Mouse (Mus musculus) T-cell, adult 2 months (primary cell): ENCODE data around the gene Vmn1r37.
"Not testable (repeated sequence)": the region's sequence is repeated elsewhere in the genome, so short reads cannot be mapped to it uniquely, and the experiment has no call there.

Source experiments
- DNase-seq: peaks from one replicate; pipeline ENCODE4 v3.0.0; 2022; ENCODE audit warnings: low spot score

Gene Vmn1r37

DNA sequence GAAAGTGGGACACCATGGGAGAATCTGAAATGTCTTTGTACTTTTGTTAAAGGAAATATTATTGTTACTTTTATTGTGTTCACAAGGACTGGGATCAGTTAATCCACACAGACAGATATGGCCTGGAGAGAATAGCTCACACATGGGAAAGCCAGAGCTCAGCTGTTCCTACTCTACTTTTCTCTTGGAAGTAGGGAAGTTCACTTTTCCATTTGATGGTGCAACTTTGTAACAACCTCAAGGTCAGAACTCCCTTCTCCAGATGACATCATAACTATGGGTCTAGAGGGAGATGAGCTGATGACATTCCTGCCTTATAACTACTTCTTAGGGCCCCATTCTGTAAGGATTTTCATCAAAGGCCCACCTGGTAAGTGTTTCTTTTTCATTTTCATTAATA, at the start of gene Vmn1r37:
Gene Vmn1r37 (plus strand): TSS at position 301 of the 400 bp plus-strand sequence.
- not testable (repeated sequence) for DNase-seq

DNA sequence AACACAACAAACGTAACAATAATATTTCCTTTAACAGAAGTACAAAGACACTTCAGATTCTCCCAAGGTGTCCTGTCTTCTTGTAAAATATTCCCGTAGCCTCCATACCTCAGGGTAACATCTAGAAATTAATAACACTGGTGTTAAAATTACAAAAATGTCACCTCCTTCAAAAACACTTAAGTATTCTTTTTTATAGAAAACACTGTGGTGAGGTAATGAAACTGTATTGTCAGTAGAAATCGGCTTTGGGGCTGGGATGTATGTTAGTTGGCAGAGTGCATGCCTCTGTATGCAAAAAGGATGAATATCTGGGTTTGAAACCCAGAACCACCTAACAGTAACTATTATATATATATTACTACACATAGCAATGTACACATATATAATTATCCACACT, 43.4 kb upstream of the Vmn1r37 start, which contains the start of gene Vmn1r35:
Gene Vmn1r35 (minus strand): TSS at position 101 of the 400 bp plus-strand sequence.
- no peak for DNase-seq

DNA sequence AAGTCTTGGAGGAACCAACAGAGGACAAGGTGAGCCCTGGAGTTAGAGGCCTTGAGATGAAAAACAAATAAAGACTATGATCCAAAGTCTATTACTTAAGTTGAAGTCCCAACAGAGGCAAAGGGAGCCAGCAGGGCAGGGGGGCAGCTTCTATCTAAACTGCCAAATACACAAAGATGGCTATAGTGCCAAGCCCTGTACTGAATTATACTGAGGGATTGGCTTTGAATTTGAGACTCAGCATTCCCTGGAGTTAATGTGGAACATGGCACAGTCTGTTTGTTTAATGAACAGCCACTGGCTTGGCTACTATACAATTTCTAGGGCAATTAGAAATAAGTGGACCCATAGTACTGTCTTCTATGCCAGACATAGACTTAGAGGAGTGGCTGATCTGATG, 20.3 kb upstream of the Vmn1r37 start:
- no peak for DNase-seq

DNA sequence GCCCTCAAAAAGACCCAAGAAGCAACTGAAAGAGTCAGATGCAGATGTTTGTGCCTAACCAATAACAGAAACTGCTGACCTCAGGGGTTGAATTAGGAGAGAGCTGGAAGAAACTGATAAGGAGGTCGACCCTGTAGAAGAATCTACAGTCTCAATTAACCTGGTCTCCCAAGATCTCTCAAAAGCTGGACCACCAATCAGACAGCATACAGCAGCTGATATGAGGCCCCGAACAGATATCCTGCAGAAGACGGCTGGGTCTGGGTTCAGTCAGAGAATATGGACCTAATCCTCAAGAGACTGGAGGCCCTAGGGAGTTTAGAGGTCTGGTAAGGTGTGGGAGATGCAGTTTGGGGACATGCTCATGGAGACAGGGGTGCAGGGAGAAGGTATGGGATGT, 15.3 kb upstream of the Vmn1r37 start:
- DNase-seq = no peak

DNA sequence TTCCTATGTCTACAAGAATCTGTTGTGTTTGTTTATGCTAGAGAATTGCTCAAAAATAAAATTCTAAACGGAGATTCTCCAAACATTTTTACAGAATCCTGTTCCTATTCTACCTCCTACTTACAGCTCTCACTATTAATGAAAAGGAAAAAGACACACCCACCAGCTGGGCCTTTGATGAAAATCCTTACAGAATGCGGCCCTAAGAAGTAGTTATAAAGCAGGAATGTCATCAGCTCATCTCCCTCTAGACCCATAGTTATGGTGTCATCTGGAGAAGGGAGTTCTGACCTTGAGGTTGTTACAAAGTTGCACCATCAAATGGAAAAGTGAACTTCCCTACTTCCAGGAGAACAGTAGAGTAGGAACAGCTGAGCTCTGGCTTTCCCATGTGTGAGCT, 10.1 kb upstream of the Vmn1r37 start, which contains the start of gene Vmn1r36:
Gene Vmn1r36 (minus strand): TSS at position 101 of the 400 bp plus-strand sequence.
- DNase-seq = not testable (repeated sequence)

DNA sequence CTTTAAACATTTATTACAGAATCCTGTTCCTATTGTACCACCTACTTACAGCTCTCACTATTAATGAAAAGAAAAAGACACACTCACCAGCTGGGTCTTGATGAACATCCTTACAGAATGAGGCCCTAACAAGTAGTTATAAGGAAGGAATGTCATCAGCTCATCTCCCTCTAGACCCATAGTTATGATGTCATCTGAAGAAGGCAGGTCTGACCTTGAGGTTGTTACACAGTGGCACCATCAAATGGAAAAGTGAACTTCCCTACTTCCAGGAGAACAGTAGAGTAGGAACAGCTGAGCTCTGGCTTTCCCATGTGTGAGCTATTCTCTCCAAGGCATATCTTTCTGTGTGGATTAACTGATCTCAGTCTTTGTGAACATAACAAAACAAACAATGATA, 53.3 kb downstream of the Vmn1r37 start, which contains the start of gene Vmn1r38:
Gene Vmn1r38 (minus strand): TSS at position 101 of the 400 bp plus-strand sequence.
- not testable (repeated sequence) for DNase-seq
